Mouse (Mus musculus) erythroid progenitor cell, adult 5-6 weeks (primary cell): ENCODE measurements at regions not wholly inside any gene's neighbourhood (a gene's known extent, or its start where the extent isn't known, plus 50 kb on each side); places are given as distances from the start of the nearest gene placed in this dataset.

Experiments
- ATAC-seq: replicated peaks from 2 replicates; pipeline ENCODE4 v1.8.0; 2016; ENCODE audit warnings: moderate number of reproducible peaks, mild to moderate bottlenecking, moderate TSS enrichment, inconsistent platforms; ENCODE audit not compliant: poor library complexity, low FRiP score, severe bottlenecking

GRCm38 (mm10) chr13:102315921-102316692, 377.3 kb upstream of the Cd180 start:
- no peak for ATAC-seq

GRCm38 (mm10) chr13:102318891-102319404, 374.4 kb upstream of the Cd180 start:
- no peak for ATAC-seq

- no peak for ATAC-seq
Observed at GRCm38 (mm10) chr13:102319453-102319852, 373.9 kb upstream of the Cd180 start.

GRCm38 (mm10) chr13:102323876-102324275, 369.5 kb upstream of the Cd180 start:
- no peak for ATAC-seq

GRCm38 (mm10) chr13:102326003-102326402, 367.4 kb upstream of the Cd180 start:
- ATAC-seq, result 0 out of 2 replicates have a peak, but pooled peaks have one; percentile 49

GRCm38 (mm10) chr13:102326544-102326943, 366.8 kb upstream of the Cd180 start:
- ATAC-seq, result no peak

- no peak for ATAC-seq
Observed at GRCm38 (mm10) chr13:102333667-102334066, 359.7 kb upstream of the Cd180 start.

- no peak for ATAC-seq
Observed at GRCm38 (mm10) chr13:102334131-102334534, 359.2 kb upstream of the Cd180 start.

GRCm38 (mm10) chr13:102343236-102343635, 350.1 kb upstream of the Cd180 start:
- ATAC-seq, result no peak

- ATAC-seq, result no peak
Observed at GRCm38 (mm10) chr13:102344606-102345269, 348.6 kb upstream of the Cd180 start.

GRCm38 (mm10) chr13:102349493-102349892, 343.9 kb upstream of the Cd180 start:
- no peak for ATAC-seq

- no peak for ATAC-seq
Observed at GRCm38 (mm10) chr13:102352073-102352854, 341.1 kb upstream of the Cd180 start.

- ATAC-seq, result no peak
Observed at GRCm38 (mm10) chr13:102355569-102355968, 337.8 kb upstream of the Cd180 start.

GRCm38 (mm10) chr13:102372451-102373082, 320.8 kb upstream of the Cd180 start:
- ATAC-seq, result no peak

- no peak for ATAC-seq
Observed at GRCm38 (mm10) chr13:102380667-102381066, 312.7 kb upstream of the Cd180 start.

- ATAC-seq, result no peak
Observed at GRCm38 (mm10) chr13:102391911-102392310, 301.4 kb upstream of the Cd180 start.

GRCm38 (mm10) chr13:102392868-102393661, 300.3 kb upstream of the Cd180 start:
- ATAC-seq, result no peak

- ATAC-seq, result no peak
Observed at GRCm38 (mm10) chr13:102393662-102393970, 299.7 kb upstream of the Cd180 start.

GRCm38 (mm10) chr13:102394057-102394456, 299.3 kb upstream of the Cd180 start:
- ATAC-seq, result no peak
